Mouse (Mus musculus) CH12.LX (cell line): ENCODE results near the gene Sfxn3.

Experiments
- CTCF ChIP-seq, 2 experiments: IDR thresholded peaks in 1 of 2; conservative IDR thresholded peaks in 1 of 2; 2 replicates each; pipeline ENCODE4 v1.5.1; 2011 to 2012; ENCODE audit warnings: low read depth in 2 of 2, low read length in 2 of 2, improper control_type of control experiment in 1 of 2, inconsistent platforms in 1 of 2, mild to moderate bottlenecking in 1 of 2, moderate library complexity in 1 of 2
- E2F4 ChIP-seq: IDR thresholded peaks from 2 replicates; pipeline ENCODE4 v1.6.1; 2011; ENCODE audit warnings: low read depth, low read length, improper control_type of control experiment; ENCODE audit not compliant: insufficient replicate concordance
- ELF1 ChIP-seq: IDR thresholded peaks from 2 replicates; pipeline ENCODE4 v1.6.1; 2014; ENCODE audit warnings: low read depth, mild to moderate bottlenecking, inconsistent platforms, low read length, improper control_type of control experiment
- EP300 ChIP-seq: IDR thresholded peaks from 2 replicates; pipeline ENCODE4 v1.6.1; 2011; ENCODE audit warnings: low read length, improper control_type of control experiment
- GABPA ChIP-seq: IDR thresholded peaks from 2 replicates; pipeline ENCODE4 v1.6.1; 2012; ENCODE audit warnings: low read depth, low read length, improper control_type of control experiment, inconsistent platforms; ENCODE audit not compliant: insufficient replicate concordance
- IRF4 ChIP-seq: IDR thresholded peaks from 2 replicates; pipeline ENCODE4 v1.6.1; 2014; ENCODE audit warnings: low read depth, mild to moderate bottlenecking, inconsistent platforms, low read length, improper control_type of control experiment
- MAFK ChIP-seq: IDR thresholded peaks from 2 replicates; pipeline ENCODE4 v1.6.1; 2011; ENCODE audit warnings: low read length, improper control_type of control experiment; ENCODE audit not compliant: insufficient replicate concordance
- MYC ChIP-seq: IDR thresholded peaks from 2 replicates; pipeline ENCODE4 v1.6.1; 2011; ENCODE audit warnings: low read depth, mild to moderate bottlenecking, improper control_type of control experiment, low read length
- NRF1 ChIP-seq: IDR thresholded peaks from 2 replicates; pipeline ENCODE4 v1.6.1; 2014; ENCODE audit warnings: low read depth, mild to moderate bottlenecking, inconsistent platforms, low read length, improper control_type of control experiment, moderate library complexity
- POLR2A ChIP-seq: IDR thresholded peaks from 2 replicates; pipeline ENCODE4 v1.6.1; 2011; ENCODE audit warnings: low read depth, mild to moderate bottlenecking, improper control_type of control experiment, low read length
- POLR2AphosphoS2 ChIP-seq: IDR thresholded peaks from 2 replicates; pipeline ENCODE4 v1.6.1; 2011; ENCODE audit warnings: low read depth, low read length, improper control_type of control experiment
- RAD21 ChIP-seq: IDR thresholded peaks from 2 replicates; pipeline ENCODE4 v1.6.1; 2011; ENCODE audit warnings: low read depth, mild to moderate bottlenecking, low read length, improper control_type of control experiment, moderate library complexity
- RCOR1 ChIP-seq: conservative IDR thresholded peaks from 2 replicates; pipeline ENCODE4 v1.6.1; 2012; ENCODE audit warnings: low read depth, mild to moderate bottlenecking, inconsistent platforms, low read length, improper control_type of control experiment

- TF ChIP-seq RAD21 (no peak), EP300 (no peak), CTCF (conservative IDR thresholded peaks at IDR 0.05 in 1 of 2, IDR thresholded peaks at IDR 0.05 in 1 of 2; ENCODE audit: low read depth in 2 of 2, low read length in 2 of 2) (no peak), POLR2A (no peak), MYC (no peak), POLR2AphosphoS2 (no peak), NRF1 (no peak), MAFK (no peak), IRF4 (no peak), ELF1 (no peak), GABPA (no peak), RCOR1 (no peak), E2F4 (no peak)
These were observed 7.8 kb downstream of the Sfxn3 start for GRCm38 (mm10) chr19:45054892-45055690.
